Mouse (Mus musculus) forebrain, embryonic 16.5 days (tissue): ENCODE measurements around the gene Btnl9. TPM values are rescaled to one million over a fixed set of nuclear protein-coding genes. Genes with fewer than 3 reads are reported as not detected.
"Not testable (repeated sequence)": the region's sequence is repeated elsewhere in the genome, so short reads cannot be mapped to it uniquely, and the experiment has no call there.

ENCODE experiments used
- ATAC-seq: fragments of 200-750 bp; cut with Nextera tagmentation; 2 replicates; pipeline ENCODE4 v1.8.0; 2017; ENCODE audit warnings: mild to moderate bottlenecking, moderate library complexity
- H3K27ac ChIP-seq: fragments of 300-500 bp; sonication (generic); 2 replicates; pipeline ENCODE4 v1.5.1; 2014; ENCODE audit warnings: low read length, control low read depth
- H3K27me3 ChIP-seq: fragments of 300-500 bp; sonication (generic); replicated peaks from 2 replicates; pipeline ENCODE4 v1.6.1; 2014; ENCODE audit warnings: low read length; ENCODE audit not compliant: control insufficient read depth, insufficient read depth
- H3K36me3 ChIP-seq: fragments of 300-500 bp; sonication (generic); 2 replicates; pipeline ENCODE4 v1.6.1; 2014; ENCODE audit not compliant: control insufficient read depth, insufficient read depth
- H3K4me1 ChIP-seq: fragments of 300-500 bp; sonication (generic); replicated peaks from 2 replicates; pipeline ENCODE4 v1.6.1; 2014; ENCODE audit warnings: low read length; ENCODE audit not compliant: control insufficient read depth, insufficient read depth
- H3K4me2 ChIP-seq: fragments of 300-500 bp; sonication (generic); 2 replicates; pipeline ENCODE4 v1.6.1; 2014; ENCODE audit warnings: mild to moderate bottlenecking, low read length, control low read depth
- H3K4me3 ChIP-seq: fragments of 300-500 bp; sonication (generic); replicated peaks from 2 replicates; pipeline ENCODE4 v1.5.1; 2014; ENCODE audit warnings: mild to moderate bottlenecking, low read length, control low read depth
- H3K9ac ChIP-seq: fragments of 300-500 bp; sonication (generic); replicated peaks from 2 replicates; pipeline ENCODE4 v1.6.1; 2014; ENCODE audit warnings: low read depth, low read length, control low read depth
- H3K9me3 ChIP-seq: fragments of 300-500 bp; sonication (generic); 2 replicates; pipeline ENCODE4 v1.6.1; 2016; ENCODE audit warnings: low read length; ENCODE audit not compliant: control insufficient read depth
- WGBS: fragments of 180-500 bp; shearing (Covaris S2); extraction: QIAGEN DNeasy Blood & Tissue Kit; methylation state at CpG from one replicate; pipeline ENCODE4 v1.1.7; 2014; 5-methylcytosine and 5-hydroxymethylcytosine counted together
- polyA plus RNA-seq: library from polyadenylated mRNA; unstranded; fragments of >200 nt; fragmentation: Nextera tagmentation; extraction: Ambion mirVana; gene quantifications from 2 replicates; pipeline ENCODE4 v1.2.1, GENCODE M21; 2015

Gene Btnl9
- polyA plus RNA-seq, 1 experiment from 2014 or later, result not detected

DNA sequence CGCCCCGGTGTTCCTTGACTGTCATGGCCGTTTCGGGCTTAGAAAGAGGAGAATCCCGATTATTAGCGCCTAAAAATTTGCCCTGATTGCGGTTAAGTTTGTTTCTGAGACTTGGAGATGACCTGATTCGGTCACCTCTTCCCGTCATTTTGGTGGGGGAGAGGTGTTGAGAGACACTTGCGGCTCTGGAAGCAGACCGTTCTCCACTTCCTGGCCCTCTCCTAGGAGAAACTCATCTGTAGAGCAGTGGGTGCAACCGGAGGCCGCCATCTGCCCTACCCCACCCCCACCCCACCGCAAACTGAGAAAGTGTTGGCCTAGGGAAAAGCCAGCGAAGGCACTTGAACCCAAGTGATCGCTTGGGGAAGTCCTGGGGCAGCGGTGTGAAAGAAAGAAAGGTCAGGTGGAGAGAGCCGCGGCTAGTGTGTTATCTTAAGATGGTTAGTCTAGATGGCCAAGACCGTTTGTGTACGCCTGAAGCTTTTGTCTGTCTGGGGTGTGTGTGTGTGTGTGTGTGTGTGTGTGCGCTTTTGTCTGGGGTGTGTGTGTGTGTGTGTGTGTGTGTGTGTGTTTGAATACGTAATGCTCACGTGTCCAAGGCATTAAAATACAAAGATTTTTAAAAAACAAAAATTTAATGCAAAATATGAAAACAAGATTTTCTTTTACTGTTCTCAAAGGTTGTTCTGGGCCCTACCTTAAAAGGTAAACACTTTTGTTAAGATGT is 17.0 kb upstream of the Btnl9 start:
- no peaks in the 10 kb centered on the region for H3K27me3 ChIP-seq
- peak; percentile 68 for ATAC-seq
- peak overlapping the region; percentile 74 for H3K4me3 ChIP-seq

GRCm38 (mm10) chr11:49203129-49203768 is 16.3 kb upstream of the Btnl9 start, which contains the start of gene Zfp62:
Zfp62 (plus strand) TSS chr11:49203292.
- peak within 1 kb of the TSS; percentile 91 for H3K9ac ChIP-seq
- no peaks in the 10 kb centered on the region for H3K36me3 ChIP-seq
- H3K4me2 ChIP-seq, result peak within 1 kb of the TSS; percentile 93
- H3K27ac ChIP-seq, result peak within 1 kb of the TSS; percentile 90
- 0% methylated on average over 45 of the region's 47 CpGs for WGBS
- no peaks in the 10 kb centered on the region for H3K27me3 ChIP-seq
- peaks cover 20% of the 10 kb centered on the region for H3K4me1 ChIP-seq
- no peaks in the 10 kb centered on the region for H3K9me3 ChIP-seq
- H3K4me3 ChIP-seq, result peak within 1 kb of the TSS; percentile 74
- ATAC-seq, result peak; percentile 95

More for the DNA sequence above, 17.0 kb upstream of the Btnl9 start:
- Histone ChIP-seq H3K4me1 (peaks cover 22% of the 10 kb centered on the region), H3K9me3 (no peaks in the 10 kb centered on the region), H3K9ac (peak overlapping the region; percentile 91), H3K27ac (peak overlapping the region; percentile 90), H3K36me3 (no peaks in the 10 kb centered on the region), H3K4me2 (peak overlapping the region; percentile 93)
- under 1% methylated on average over 24 of the region's 24 CpGs for WGBS

DNA sequence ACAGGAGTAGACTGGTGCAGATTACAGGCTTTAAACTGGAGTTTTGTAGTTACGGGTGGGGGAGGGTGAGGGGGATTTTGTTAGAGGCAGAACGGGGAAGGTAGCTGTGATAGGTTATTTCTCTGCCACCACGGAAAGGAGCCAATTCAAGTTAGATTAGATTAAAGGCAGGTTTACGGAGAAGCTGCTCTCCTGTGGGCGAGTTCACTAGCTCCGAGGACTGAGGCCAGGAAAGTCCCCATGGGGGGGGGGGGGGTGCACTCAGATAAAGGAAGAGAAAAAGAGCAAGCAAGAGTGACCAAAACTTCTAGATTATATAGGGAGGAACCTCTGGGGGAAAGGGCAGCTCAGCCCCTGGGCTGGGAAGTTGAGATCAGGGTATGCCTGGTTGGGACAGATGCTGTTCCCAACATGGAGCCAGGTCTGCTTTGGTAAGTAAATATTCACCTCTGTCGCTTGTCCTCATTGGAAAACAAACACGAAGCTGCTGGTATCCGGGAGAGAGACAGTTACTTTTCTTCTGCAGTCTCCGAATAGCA is 15.6 kb upstream of the Btnl9 start:
- Histone ChIP-seq H3K27me3 (no peaks in the 10 kb centered on the region), H3K4me2 (peak overlapping the region; percentile 93), H3K4me3 (peak overlapping the region; percentile 74), H3K9ac (peak overlapping the region; percentile 91), H3K27ac (peak overlapping the region; percentile 90), H3K36me3 (no peaks in the 10 kb centered on the region), H3K4me1 (peaks cover 20% of the 10 kb centered on the region), H3K9me3 (no peaks in the 10 kb centered on the region)
- under 1% methylated on average over 10 of the region's 10 CpGs for WGBS
- ATAC-seq, result peak; percentile 19

DNA sequence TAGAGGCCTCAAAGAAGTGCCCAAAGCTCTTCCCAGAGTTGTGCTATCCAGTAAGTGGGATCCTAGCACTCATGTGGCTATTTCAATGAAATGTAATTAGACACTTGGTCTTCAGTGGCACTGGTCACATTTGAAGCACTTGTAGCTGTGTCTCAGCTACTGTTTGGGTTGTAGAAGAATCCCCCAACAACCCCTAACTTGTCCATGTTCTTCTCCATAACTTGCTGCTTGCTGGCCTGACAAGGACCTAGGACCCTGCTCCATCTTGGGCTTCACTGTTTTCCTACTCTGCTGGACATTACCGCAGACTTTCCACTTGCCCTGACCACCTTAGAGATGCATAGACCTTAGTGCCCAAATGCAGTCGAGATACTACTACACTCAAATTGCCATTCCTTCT is 15.1 kb upstream of the Btnl9 start:
- WGBS, result 63% methylated on average over 2 of the region's 2 CpGs
- Histone ChIP-seq H3K9me3 (no peaks in the 10 kb centered on the region), H3K36me3 (no peaks in the 10 kb centered on the region), H3K4me2 (peak overlapping the region; percentile 93), H3K4me3 (peak overlapping the region; percentile 74; the same call in 1 of the 2 replicates), H3K27me3 (no peaks in the 10 kb centered on the region), H3K9ac (peak overlapping the region; percentile 91), H3K4me1 (peaks cover 20% of the 10 kb centered on the region), H3K27ac (no peak overlapping the region)
- ATAC-seq, result no peak

- H3K36me3 ChIP-seq, result no peaks in the 10 kb centered on the region
- no peaks in the 10 kb centered on the region for H3K27me3 ChIP-seq
- no peak for ATAC-seq
- H3K4me1 ChIP-seq, result peaks cover 20% of the 10 kb centered on the region
- no peak overlapping the region for H3K4me3 ChIP-seq
- no peak overlapping the region for H3K27ac ChIP-seq
- no peak overlapping the region for H3K4me2 ChIP-seq
- no peak overlapping the region for H3K9ac ChIP-seq
- no peaks in the 10 kb centered on the region for H3K9me3 ChIP-seq
Observed at GRCm38 (mm10) chr11:49201142-49201541, 14.2 kb upstream of the Btnl9 start.

GRCm38 (mm10) chr11:49200666-49201065 is 13.7 kb upstream of the Btnl9 start:
- no peaks in the 10 kb centered on the region for H3K36me3 ChIP-seq

DNA sequence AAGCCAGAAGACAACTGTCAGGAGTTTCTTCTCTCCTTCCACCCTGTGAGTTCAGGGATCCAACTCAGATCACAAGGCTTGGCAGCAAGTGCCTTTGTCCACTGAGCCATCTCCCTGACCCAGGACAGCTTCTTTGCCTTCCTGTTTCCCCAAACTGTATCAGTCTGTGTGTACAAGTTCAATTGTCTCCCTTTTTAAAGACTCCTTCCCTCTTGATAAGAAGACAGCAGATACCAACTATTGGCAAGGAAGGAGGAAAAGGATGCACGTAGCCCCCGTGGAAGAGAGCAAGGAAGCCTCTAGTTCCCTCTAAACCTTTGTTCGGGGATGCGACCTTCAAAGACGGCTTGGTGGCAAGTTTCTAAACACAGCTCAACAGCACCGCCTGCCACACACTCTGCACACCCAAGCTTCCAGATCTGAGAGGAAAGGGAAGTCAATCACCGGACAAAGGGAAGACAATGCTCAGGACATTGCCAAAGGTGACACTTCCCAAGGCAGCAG is 8.9 kb upstream of the Btnl9 start:
- no peak overlapping the region for H3K27ac ChIP-seq
- H3K9me3 ChIP-seq, result no peaks in the 10 kb centered on the region
- 88% methylated on average over 7 of the region's 7 CpGs for WGBS
- no peak overlapping the region for H3K9ac ChIP-seq
- H3K4me1 ChIP-seq, result no peaks in the 10 kb centered on the region
- no peak for ATAC-seq
- no peaks in the 10 kb centered on the region for H3K27me3 ChIP-seq
- H3K4me3 ChIP-seq, result no peak overlapping the region
- H3K36me3 ChIP-seq, result no peaks in the 10 kb centered on the region
- no peak overlapping the region for H3K4me2 ChIP-seq

More at GRCm38 (mm10) chr11:49200666-49201065, 13.7 kb upstream of the Btnl9 start:
- H3K4me3 ChIP-seq, result no peak overlapping the region
- no peak overlapping the region for H3K9ac ChIP-seq
- ATAC-seq, result no peak
- no peak overlapping the region for H3K4me2 ChIP-seq
- peaks cover 19% of the 10 kb centered on the region for H3K4me1 ChIP-seq
- no peaks in the 10 kb centered on the region for H3K27me3 ChIP-seq
- H3K9me3 ChIP-seq, result no peaks in the 10 kb centered on the region
- no peak overlapping the region for H3K27ac ChIP-seq

DNA sequence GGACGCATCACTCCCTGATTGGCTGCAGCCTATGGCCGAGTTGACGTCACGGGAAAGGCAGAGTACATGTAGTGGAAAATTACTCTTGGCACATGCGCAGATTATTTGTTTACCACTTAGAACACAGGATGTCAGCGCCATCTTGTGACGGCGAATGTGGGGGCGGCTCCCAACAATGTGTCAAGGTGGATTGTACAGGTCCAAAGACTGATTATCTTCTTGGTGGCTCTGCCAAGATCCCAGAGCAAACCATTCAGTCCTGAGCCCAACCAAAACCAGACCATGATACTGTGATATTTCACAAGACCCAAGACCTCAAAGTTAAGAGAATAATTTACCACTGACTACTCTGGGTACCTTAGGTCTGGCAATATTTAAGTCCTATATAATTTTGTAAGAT is 7.8 kb upstream of the Btnl9 start:
- ATAC-seq, H3K4me2 ChIP-seq, H3K4me3 ChIP-seq, H3K4me1 ChIP-seq, H3K27ac ChIP-seq, H3K9me3 ChIP-seq, H3K27me3 ChIP-seq, H3K9ac ChIP-seq, H3K36me3 ChIP-seq: not testable (repeated sequence)
- 90% methylated on average over 9 of the region's 9 CpGs for WGBS

DNA sequence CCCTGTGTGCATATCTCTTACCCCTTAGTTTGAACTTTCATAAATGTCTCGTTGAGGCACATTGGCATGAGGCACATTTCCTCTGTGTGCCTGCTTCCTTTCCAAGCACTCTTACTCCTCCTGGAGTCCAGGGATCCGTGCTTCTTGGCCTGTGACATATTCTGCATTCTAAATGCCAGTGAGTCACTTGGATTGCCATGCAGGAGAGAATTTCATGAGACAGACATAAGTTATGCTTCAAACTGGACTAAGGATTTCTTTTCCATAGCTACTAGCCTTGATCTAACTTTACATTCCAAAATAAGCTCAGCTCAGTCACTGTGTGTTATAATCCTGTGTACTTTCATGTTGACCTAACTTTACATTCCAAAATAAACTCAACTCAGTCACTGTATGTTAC is 4.1 kb upstream of the Btnl9 start:
- 0 out of 2 replicates have a peak, but pooled peaks cover 2% of the 10 kb centered on the region for H3K27me3 ChIP-seq
- WGBS, result 57% methylated on average over 2 of the region's 2 CpGs
- ATAC-seq, result no peak

More for the DNA sequence above, 4.1 kb upstream of the Btnl9 start:
- Histone ChIP-seq H3K9ac (no peak overlapping the region), H3K36me3 (no peaks in the 10 kb centered on the region), H3K27ac (no peak overlapping the region), H3K4me2 (no peak overlapping the region), H3K4me3 (no peak overlapping the region), H3K9me3 (no peaks in the 10 kb centered on the region), H3K4me1 (no peaks in the 10 kb centered on the region)
